Mouse (Mus musculus) ES-Bruce4 (cell line): ENCODE data around the gene Jag2.

Source experiments
- CTCF ChIP-seq: IDR thresholded peaks from one replicate; pipeline ENCODE4 v1.8.1; 2011; ENCODE audit warnings: low read depth, low read length
- POLR2A ChIP-seq: IDR thresholded peaks from one replicate; pipeline ENCODE4 v1.8.1; 2011; ENCODE audit warnings: low read length; ENCODE audit not compliant: insufficient read depth

DNA sequence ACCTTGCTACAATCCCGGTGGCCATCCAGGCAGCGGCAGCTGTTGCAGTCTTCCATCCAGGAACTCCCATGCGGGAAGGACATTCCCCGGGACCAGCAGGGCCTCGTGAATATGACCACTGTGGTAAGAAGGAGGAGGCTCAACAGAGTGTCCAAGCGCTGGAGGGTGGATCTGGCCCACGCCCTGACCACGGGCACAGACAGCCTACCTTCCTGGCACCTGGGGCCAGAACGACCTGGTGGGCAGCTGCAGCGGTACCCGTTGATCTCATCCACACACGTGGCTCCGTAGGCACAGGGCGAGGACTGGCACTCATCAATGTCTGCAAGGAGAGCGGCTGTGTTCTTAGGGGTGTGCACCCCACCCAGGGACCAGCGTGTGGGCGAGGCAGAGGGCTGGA lies 17.9 kb downstream of the Jag2 start:
- TF ChIP-seq POLR2A, result no peak
- TF ChIP-seq CTCF, result no peak
